Mouse (Mus musculus) small intestine, adult 2 months (tissue): ENCODE data around the gene Cdk6.
"Not testable (repeated sequence)": the region's sequence is repeated elsewhere in the genome, so short reads cannot be mapped to it uniquely, and the experiment has no call there.

ENCODE experiments used
- CTCF ChIP-seq: fragments of 200-500 bp; IDR thresholded peaks from 2 replicates; pipeline ENCODE4 v1.5.1; 2012; ENCODE audit warnings: low read depth, mild to moderate bottlenecking, control low read depth, inconsistent platforms, low read length, moderate library complexity, mixed read lengths; ENCODE audit not compliant: insufficient replicate concordance, insufficient read length; ENCODE audit errors: extremely low read depth
- POLR2A ChIP-seq: fragments of 200-500 bp; IDR thresholded peaks from 2 replicates; pipeline ENCODE4 v1.6.1; 2012; ENCODE audit warnings: low read depth, mild to moderate bottlenecking, control low read depth, inconsistent platforms, low read length, moderate library complexity

GRCm38 (mm10) chr5:3453946-3454345 is 112.7 kb downstream of the Cdk6 start:
- not testable (repeated sequence) for TF ChIP-seq CTCF, POLR2A
